Mouse (Mus musculus): ENCODE measurements around the gene Fat4. TPM values are rescaled to one million over a fixed set of nuclear protein-coding genes. Genes with fewer than 3 reads are reported as not detected.
A peak's percentile ranks its signal among the peaks of the same experiment; 100 is the strongest.

Gene Fat4
- polyA plus RNA-seq, 1 experiment from 2014 or later, result 4.7 TPM

GRCm38 (mm10) chr3:38921031-38921430, 34.3 kb downstream of the Fat4 start:
- no peak overlapping the region for H3K27ac ChIP-seq (ENCODE audit: low read length)
- no peak overlapping the region for H3K9ac ChIP-seq (ENCODE audit: low read length)
- 48% methylated on average over 2 of the region's 2 CpGs for WGBS
- H3K4me3 ChIP-seq (ENCODE audit: low read length), result no peak overlapping the region
- peak; percentile 52; the same call in 1 of the 2 replicates for ATAC-seq (ENCODE audit: low read depth)
- H3K4me2 ChIP-seq (ENCODE audit: low read depth, low read length), result no peak overlapping the region
- no peaks in the 10 kb centered on the region for H3K27me3 ChIP-seq (ENCODE audit: control insufficient read depth, insufficient read depth, low read depth, low read length)
- peaks cover 7% of the 10 kb centered on the region for H3K4me1 ChIP-seq (replicated peaks; ENCODE audit: control insufficient read depth, insufficient read depth, low read length)
- no peaks in the 10 kb centered on the region for H3K36me3 ChIP-seq (ENCODE audit: control insufficient read depth, insufficient read depth, low read length)
- no peaks in the 10 kb centered on the region for H3K9me3 ChIP-seq (ENCODE audit: control insufficient read depth, low read length)

- no peak overlapping the region for H3K4me3 ChIP-seq (ENCODE audit: low read length)
- H3K27ac ChIP-seq (ENCODE audit: low read length), result 0 out of 2 replicates have a peak overlapping the region, but pooled peaks have one; percentile 30
- ATAC-seq (ENCODE audit: low read depth), result peak; percentile 59
- H3K27me3 ChIP-seq (ENCODE audit: control insufficient read depth, insufficient read depth, low read depth, low read length), result no peaks in the 10 kb centered on the region
- H3K36me3 ChIP-seq (ENCODE audit: control insufficient read depth, insufficient read depth, low read length), result no peaks in the 10 kb centered on the region
- 39% methylated on average over 7 of the region's 7 CpGs for WGBS
- H3K4me2 ChIP-seq (ENCODE audit: low read depth, low read length), result no peak overlapping the region
- H3K4me1 ChIP-seq (replicated peaks; ENCODE audit: control insufficient read depth, insufficient read depth, low read length), result peaks cover 11% of the 10 kb centered on the region
- H3K9me3 ChIP-seq (ENCODE audit: control insufficient read depth, low read length), result no peaks in the 10 kb centered on the region
- H3K9ac ChIP-seq (ENCODE audit: low read length), result no peak overlapping the region
Observed at GRCm38 (mm10) chr3:38923251-38923686, 36.5 kb downstream of the Fat4 start.

- peak; percentile 26; the same call in 1 of the 2 replicates for ATAC-seq (ENCODE audit: low read depth)
- Histone ChIP-seq H3K4me3 (ENCODE audit: low read length) (no peak overlapping the region), H3K36me3 (ENCODE audit: control insufficient read depth, insufficient read depth, low read length) (no peaks in the 10 kb centered on the region), H3K4me1 (replicated peaks; ENCODE audit: control insufficient read depth, insufficient read depth, low read length) (peaks cover 15% of the 10 kb centered on the region), H3K27ac (ENCODE audit: low read length) (no peak overlapping the region), H3K4me2 (ENCODE audit: low read depth, low read length) (no peak overlapping the region), H3K27me3 (ENCODE audit: control insufficient read depth, insufficient read depth, low read depth, low read length) (no peaks in the 10 kb centered on the region), H3K9me3 (ENCODE audit: control insufficient read depth, low read length) (no peaks in the 10 kb centered on the region), H3K9ac (ENCODE audit: low read length) (no peak overlapping the region)
- 24% methylated on average over 4 of the region's 4 CpGs for WGBS
Observed at GRCm38 (mm10) chr3:38928076-38928686, 41.4 kb downstream of the Fat4 start.

- H3K9ac ChIP-seq (ENCODE audit: low read length), result no peak overlapping the region
- no peak overlapping the region for H3K4me2 ChIP-seq (ENCODE audit: low read depth, low read length)
- H3K27me3 ChIP-seq (ENCODE audit: control insufficient read depth, insufficient read depth, low read depth, low read length), result no peaks in the 10 kb centered on the region
- 26% methylated on average over 3 of the region's 3 CpGs for WGBS
- peaks cover 12% of the 10 kb centered on the region for H3K4me1 ChIP-seq (replicated peaks; ENCODE audit: control insufficient read depth, insufficient read depth, low read length)
- peak; percentile 56; the same call in 1 of the 2 replicates for ATAC-seq (ENCODE audit: low read depth)
- no peaks in the 10 kb centered on the region for H3K36me3 ChIP-seq (ENCODE audit: control insufficient read depth, insufficient read depth, low read length)
- H3K4me3 ChIP-seq (ENCODE audit: low read length), result no peak overlapping the region
- H3K27ac ChIP-seq (ENCODE audit: low read length), result no peak overlapping the region
- no peaks in the 10 kb centered on the region for H3K9me3 ChIP-seq (ENCODE audit: control insufficient read depth, low read length)
Observed at GRCm38 (mm10) chr3:38928751-38929150, 42.0 kb downstream of the Fat4 start.

- Histone ChIP-seq H3K9ac (ENCODE audit: low read length) (no peak overlapping the region), H3K27ac (ENCODE audit: low read length) (no peak overlapping the region; the same call in 1 of the 2 replicates), H3K4me1 (replicated peaks; ENCODE audit: control insufficient read depth, insufficient read depth, low read length) (peaks cover 8% of the 10 kb centered on the region; the same call in 1 of the 2 replicates), H3K4me2 (ENCODE audit: low read depth, low read length) (no peak overlapping the region), H3K4me3 (ENCODE audit: low read length) (no peak overlapping the region), H3K36me3 (ENCODE audit: control insufficient read depth, insufficient read depth, low read length) (no peaks in the 10 kb centered on the region), H3K27me3 (ENCODE audit: control insufficient read depth, insufficient read depth, low read depth, low read length) (no peaks in the 10 kb centered on the region), H3K9me3 (ENCODE audit: control insufficient read depth, low read length) (no peaks in the 10 kb centered on the region)
- WGBS, result 43% methylated on average over 7 of the region's 7 CpGs
- peak; percentile 63; the same call in 1 of the 2 replicates for ATAC-seq (ENCODE audit: low read depth)
Observed at GRCm38 (mm10) chr3:38934780-38935179, 48.0 kb downstream of the Fat4 start.

- no peaks in the 10 kb centered on the region for H3K27me3 ChIP-seq (ENCODE audit: control insufficient read depth, insufficient read depth, low read depth, low read length)
- no peak for ATAC-seq (ENCODE audit: low read depth)
- H3K4me1 ChIP-seq (replicated peaks; ENCODE audit: control insufficient read depth, insufficient read depth, low read length), result peaks cover 8% of the 10 kb centered on the region; the same call in 1 of the 2 replicates
- H3K9me3 ChIP-seq (ENCODE audit: control insufficient read depth, low read length), result no peaks in the 10 kb centered on the region
- H3K4me3 ChIP-seq (ENCODE audit: low read length), result no peak overlapping the region
- no peak overlapping the region for H3K4me2 ChIP-seq (ENCODE audit: low read depth, low read length)
- 69% methylated on average over 7 of the region's 7 CpGs for WGBS
- no peak overlapping the region for H3K9ac ChIP-seq (ENCODE audit: low read length)
- no peaks in the 10 kb centered on the region; the same call in 1 of the 2 replicates for H3K36me3 ChIP-seq (ENCODE audit: control insufficient read depth, insufficient read depth, low read length)
- H3K27ac ChIP-seq (ENCODE audit: low read length), result no peak overlapping the region; the same call in 1 of the 2 replicates
Observed at GRCm38 (mm10) chr3:38936485-38936884, 49.7 kb downstream of the Fat4 start.

GRCm38 (mm10) chr3:38937159-38937558, 50.4 kb downstream of the Fat4 start:
- Histone ChIP-seq H3K36me3 (ENCODE audit: control insufficient read depth, insufficient read depth, low read length) (no peaks in the 10 kb centered on the region; the same call in 1 of the 2 replicates), H3K27ac (ENCODE audit: low read length) (peak overlapping the region; percentile 52; the same call in 1 of the 2 replicates), H3K4me2 (ENCODE audit: low read depth, low read length) (no peak overlapping the region), H3K4me1 (replicated peaks; ENCODE audit: control insufficient read depth, insufficient read depth, low read length) (peaks cover 8% of the 10 kb centered on the region; the same call in 1 of the 2 replicates), H3K9ac (ENCODE audit: low read length) (no peak overlapping the region), H3K27me3 (ENCODE audit: control insufficient read depth, insufficient read depth, low read depth, low read length) (no peaks in the 10 kb centered on the region), H3K9me3 (ENCODE audit: control insufficient read depth, low read length) (no peaks in the 10 kb centered on the region), H3K4me3 (ENCODE audit: low read length) (no peak overlapping the region)
- peak; percentile 59 for ATAC-seq (ENCODE audit: low read depth)
- 56% methylated on average over 8 of the region's 8 CpGs for WGBS

GRCm38 (mm10) chr3:38938136-38938535, 51.4 kb downstream of the Fat4 start:
- no peaks in the 10 kb centered on the region; the same call in 1 of the 2 replicates for H3K36me3 ChIP-seq (ENCODE audit: control insufficient read depth, insufficient read depth, low read length)
- H3K9me3 ChIP-seq (ENCODE audit: control insufficient read depth, low read length), result no peaks in the 10 kb centered on the region
- ATAC-seq (ENCODE audit: low read depth), result no peak
- no peak overlapping the region for H3K4me2 ChIP-seq (ENCODE audit: low read depth, low read length)
- H3K4me1 ChIP-seq (replicated peaks; ENCODE audit: control insufficient read depth, insufficient read depth, low read length), result peaks cover 8% of the 10 kb centered on the region; the same call in 1 of the 2 replicates
- H3K27me3 ChIP-seq (ENCODE audit: control insufficient read depth, insufficient read depth, low read depth, low read length), result no peaks in the 10 kb centered on the region
- H3K4me3 ChIP-seq (ENCODE audit: low read length), result no peak overlapping the region
- 47% methylated on average over 5 of the region's 5 CpGs for WGBS
- no peak overlapping the region for H3K9ac ChIP-seq (ENCODE audit: low read length)
- H3K27ac ChIP-seq (ENCODE audit: low read length), result no peak overlapping the region

- 46% methylated on average over 3 of the region's 3 CpGs for WGBS
- no peak overlapping the region for H3K9ac ChIP-seq (ENCODE audit: low read length)
- H3K9me3 ChIP-seq (ENCODE audit: control insufficient read depth, low read length), result no peaks in the 10 kb centered on the region
- no peaks in the 10 kb centered on the region for H3K27me3 ChIP-seq (ENCODE audit: control insufficient read depth, insufficient read depth, low read depth, low read length)
- H3K4me2 ChIP-seq (ENCODE audit: low read depth, low read length), result no peak overlapping the region
- H3K4me3 ChIP-seq (ENCODE audit: low read length), result no peak overlapping the region
- peaks cover 2% of the 10 kb centered on the region; the same call in 1 of the 2 replicates for H3K36me3 ChIP-seq (ENCODE audit: control insufficient read depth, insufficient read depth, low read length)
- no peak for ATAC-seq (ENCODE audit: low read depth)
- H3K4me1 ChIP-seq (replicated peaks; ENCODE audit: control insufficient read depth, insufficient read depth, low read length), result peaks cover 8% of the 10 kb centered on the region; the same call in 1 of the 2 replicates
- H3K27ac ChIP-seq (ENCODE audit: low read length), result no peak overlapping the region
Observed at GRCm38 (mm10) chr3:38939573-38939972, 52.8 kb downstream of the Fat4 start.

All from lung, embryonic 16.5 days (tissue).